In genomic region chr17:72819714-72820113, GRCm38 (mm10) we compare ENCODE assay signal across 21 mouse cellular contexts.
DNase-seq lines count a peak whose midpoint lies in the region; ATAC-seq lines count a peak whose summit lies in the region.
"Had no signal": no experiment of that assay in that cellular context is flagged by ENCODE, and none has a peak within 500 bp of the region (broad histone marks: within the 10 kb centered on the region; RNA-seq: fewer than 3 reads in every experiment).

No protein-coding gene starts in this region.

- peak; percentile 64 for ATAC-seq in frontal cortex, adult (ENCODE audit: low TSS enrichment)
- ATAC-seq: activated CD4-positive, CD25-positive, alpha-beta regulatory T cell, adult 4 months; CD4-positive, CD25-positive, alpha-beta regulatory T cell, adult 4 months; forebrain, embryonic 14.5 days; forebrain, embryonic 16.5 days; Patski had no signal

- DNase-seq in frontal cortex, postnatal 10 days (ENCODE audit: low spot score in 2 of 2) = no peak
- DNase-seq in right cerebral cortex, adult 18-20 months = peak; percentile 17
- no peak for DNase-seq in right cerebral cortex, adult 2 months (ENCODE audit: low spot score in 2 of 2)
- no peak for DNase-seq in thymus, postnatal 4 days
- DNase-seq: adrenal gland, adult 8-10 months; adrenal gland, postnatal 14 days; adrenal gland, postnatal 36 days; B cell, adult 2 months; cerebellum, adult 11 months; cerebellum, adult 18-20 months; cerebellum, adult 8-10 months; cerebellum, adult 9-11 months; cerebellum, postnatal 14 days; cerebellum, postnatal 36 days; embryo, embryonic 11 days had no signal
